Mouse (Mus musculus) skeletal muscle tissue, adult 2 months (tissue): ENCODE measurements around the gene Nampt.
A peak's percentile ranks its signal among the peaks of the same experiment; 100 is the strongest.

Experiments
- DNase-seq: peaks from one replicate; pipeline ENCODE4 v3.0.0-alpha.2; 2012; ENCODE audit warnings: low read depth, low spot score

Gene Nampt

DNA sequence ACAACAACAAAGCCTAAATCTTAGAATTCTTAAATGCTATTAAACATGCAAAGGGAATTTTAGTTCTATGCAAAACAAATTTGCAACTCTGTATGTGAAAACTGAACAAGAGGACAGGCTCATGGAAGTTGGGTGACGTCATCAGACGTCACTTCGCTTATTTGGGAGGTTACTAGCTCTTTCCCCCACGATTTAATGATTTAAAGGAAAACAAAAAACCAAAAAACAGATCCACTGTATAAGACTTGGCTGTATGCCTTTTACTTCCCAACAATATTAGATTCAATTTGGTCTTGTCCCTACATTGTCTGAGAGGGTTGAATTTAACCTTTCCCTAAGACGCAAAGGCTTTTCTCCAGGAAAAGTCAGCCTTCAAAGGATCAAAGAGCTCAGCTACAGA is at the start of gene Nampt:
Gene Nampt (plus strand): TSS at position 130 of the 400 bp plus-strand sequence.
- DNase-seq: peak; percentile 48

DNA sequence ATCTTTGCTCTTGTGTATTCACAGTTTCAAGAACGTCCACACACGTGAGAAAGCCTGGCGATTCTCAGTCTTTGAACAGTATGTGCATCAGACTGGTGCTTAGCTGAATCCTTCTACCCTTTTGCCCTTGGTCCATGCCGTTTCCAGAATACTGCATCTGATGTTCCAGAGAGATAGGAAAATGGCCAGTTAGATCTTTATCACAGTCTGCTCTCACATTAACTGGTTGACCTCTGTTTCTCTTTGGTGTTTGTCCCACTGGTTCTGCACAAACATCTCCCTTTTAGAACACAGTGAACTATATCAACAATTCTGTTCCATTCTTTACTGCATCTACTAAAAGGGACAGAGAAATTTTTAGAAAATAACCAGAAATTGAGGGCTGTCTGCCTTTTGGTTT is 48.6 kb upstream of the Nampt start:
- no peak for DNase-seq

DNA sequence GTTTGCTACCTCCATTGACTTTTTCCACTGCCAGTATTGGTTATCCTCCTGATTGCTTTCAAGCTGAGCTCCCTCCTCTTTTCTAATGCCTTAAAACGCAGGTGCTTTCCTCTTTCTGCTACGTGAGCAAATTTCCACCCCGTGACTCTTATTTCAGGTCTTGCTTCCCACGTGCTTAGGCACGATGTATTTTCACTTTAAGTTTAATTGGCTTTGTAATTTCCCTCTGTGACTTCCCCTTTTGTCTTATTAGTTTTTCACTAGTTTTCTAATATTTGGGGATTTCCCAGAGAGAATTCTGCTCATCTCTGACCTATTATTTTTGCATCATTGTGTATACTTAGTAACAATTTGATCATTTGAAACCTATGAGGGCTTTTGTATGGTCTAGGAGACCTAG is 44.8 kb upstream of the Nampt start:
- no peak for DNase-seq

DNA sequence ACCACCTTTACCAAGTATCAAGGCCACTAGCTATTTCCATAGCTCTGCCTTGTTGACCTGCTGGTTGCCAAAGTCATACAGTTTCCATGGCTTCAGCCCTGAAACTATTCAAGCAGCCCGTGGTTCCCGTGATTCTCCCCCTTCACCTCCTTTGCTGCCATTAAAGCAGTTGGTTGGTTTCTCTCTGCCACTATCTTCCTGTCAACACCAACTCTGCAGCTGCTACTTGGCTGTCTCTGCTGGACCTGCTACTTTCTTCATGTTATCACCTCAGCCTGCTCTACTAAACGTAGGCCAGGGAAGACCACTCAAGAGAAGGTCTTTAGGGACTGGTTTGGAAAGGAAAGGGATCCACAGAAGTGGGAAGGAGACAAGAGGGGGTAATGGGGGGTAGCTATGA is 30.3 kb upstream of the Nampt start:
- DNase-seq: no peak

DNA sequence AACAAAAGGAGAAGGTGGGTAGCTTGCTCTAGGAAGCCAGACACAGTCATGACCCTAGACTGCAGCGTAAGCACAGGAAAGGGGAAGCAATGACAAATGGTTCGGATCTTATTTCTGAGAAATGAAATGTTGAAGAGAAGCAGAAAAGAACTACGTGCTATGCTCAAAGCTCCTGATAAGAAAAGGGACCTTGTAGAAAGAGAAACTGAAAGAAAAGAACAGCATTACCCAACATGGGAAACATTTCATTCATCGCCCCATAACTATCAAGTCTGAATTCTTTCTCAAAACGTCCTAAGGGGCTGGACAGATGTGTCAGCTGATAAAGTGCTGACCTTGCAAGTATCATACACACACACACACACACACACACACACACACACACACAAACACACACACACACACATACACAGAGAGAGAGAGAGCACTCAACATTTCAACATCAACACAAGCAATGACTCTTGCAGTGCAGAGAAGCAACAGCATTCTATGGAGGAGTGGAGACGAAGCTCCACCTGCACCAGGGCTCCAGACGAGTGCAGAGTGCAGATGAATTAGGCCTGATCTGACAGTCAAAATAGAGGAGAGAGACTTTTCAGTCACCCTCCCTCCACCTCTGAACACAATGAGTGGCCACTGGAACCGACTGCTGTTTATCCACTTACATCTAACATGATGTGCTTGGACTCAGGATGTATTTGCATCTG is 23.4 kb upstream of the Nampt start:
- no peak for DNase-seq

DNA sequence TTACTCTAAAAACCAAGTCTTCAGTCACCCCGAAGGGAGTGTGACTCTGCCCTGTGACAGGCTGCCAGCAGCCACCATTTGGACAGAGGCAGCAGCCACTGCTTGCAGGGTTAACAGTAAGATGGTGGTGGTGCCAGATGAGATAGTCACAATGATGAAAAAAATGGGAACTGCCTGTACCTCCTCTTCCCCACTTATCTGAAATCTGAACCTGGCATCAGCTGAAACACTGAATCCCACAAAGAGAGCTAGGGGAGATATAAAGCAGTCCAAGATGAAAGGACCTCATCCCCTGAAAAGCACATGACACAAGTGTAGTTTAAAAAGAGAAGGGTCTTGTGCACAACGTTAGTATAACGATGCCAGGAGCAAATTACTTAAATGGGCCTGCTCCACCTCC is 21.9 kb upstream of the Nampt start:
- DNase-seq: no peak

DNA sequence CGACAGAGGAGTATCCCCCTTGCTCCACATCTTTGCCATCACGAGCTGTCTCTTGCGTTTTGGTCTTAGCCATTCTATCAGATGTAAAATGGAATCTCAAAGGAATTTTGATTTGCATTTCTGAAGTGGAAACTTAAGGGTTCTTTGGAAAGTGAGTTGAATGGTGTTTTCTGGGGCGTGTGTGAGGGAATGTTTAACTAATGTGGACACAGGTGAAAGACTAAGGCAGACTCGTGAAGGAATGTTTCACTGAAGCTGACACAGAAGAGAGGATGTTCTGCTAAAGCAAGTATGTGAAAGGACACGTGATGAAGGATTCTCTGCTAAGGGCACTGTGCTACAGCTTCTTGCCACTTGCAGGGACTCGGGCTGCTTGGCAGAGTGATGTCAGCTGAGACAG is 18.3 kb upstream of the Nampt start:
- DNase-seq: no peak

DNA sequence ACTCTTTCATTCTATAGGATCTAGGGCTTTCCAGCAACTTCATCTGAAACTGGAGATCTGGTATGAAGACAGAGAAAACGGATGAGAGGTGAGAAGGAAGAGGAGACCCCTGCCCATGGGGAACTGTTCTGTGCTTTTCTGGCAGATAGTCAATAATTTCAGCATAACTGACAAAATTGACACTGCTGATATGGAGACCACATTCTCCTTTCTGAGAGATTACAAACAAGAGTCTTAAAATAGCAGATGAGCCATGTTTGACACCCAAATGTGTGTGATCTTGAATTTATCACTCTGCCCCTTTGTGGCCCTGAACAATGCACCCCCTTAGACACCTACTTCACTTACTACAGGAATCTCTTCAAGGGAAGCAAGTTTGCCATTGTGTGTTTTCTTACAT is 13.8 kb upstream of the Nampt start:
- no peak for DNase-seq

DNA sequence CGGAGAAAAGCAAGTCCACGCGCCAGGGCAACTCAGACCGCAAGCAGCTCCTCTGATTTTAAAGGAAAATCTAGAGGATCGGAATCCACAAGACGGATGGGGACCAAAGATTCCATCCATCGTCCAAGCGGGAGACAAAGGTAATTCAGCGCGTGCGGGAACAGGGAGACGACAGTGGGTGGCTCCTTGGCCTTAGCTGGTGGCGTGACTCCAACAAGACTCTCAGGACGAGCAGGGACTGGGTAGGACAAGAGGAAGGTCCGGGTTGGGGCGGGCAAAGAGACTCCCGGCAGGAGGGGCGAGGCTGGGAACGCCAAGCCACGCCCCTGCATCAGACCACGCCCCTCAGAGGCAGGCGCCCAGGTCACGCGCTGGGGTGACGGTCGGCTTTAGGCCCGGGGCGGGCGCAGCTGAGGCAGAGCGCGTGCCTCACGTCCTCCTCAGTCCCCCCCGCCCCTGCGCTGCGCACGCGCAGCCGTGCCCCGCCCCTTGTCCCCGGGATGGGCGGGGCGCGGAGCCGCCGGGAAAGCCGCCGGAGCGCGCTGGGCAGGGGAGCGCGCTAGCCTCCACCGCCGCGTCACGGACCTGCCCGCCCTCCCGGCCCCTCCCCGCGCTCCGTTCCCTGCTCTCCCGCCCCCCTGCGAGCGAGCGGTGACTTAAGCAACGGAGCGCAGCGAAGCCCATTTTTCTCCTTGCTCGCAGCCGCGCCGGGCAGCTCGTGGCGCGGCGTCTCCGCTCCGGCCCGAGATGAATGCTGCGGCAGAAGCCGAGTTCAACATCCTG is 669 bp downstream of the Nampt start:
- DNase-seq: peak; percentile 99

DNA sequence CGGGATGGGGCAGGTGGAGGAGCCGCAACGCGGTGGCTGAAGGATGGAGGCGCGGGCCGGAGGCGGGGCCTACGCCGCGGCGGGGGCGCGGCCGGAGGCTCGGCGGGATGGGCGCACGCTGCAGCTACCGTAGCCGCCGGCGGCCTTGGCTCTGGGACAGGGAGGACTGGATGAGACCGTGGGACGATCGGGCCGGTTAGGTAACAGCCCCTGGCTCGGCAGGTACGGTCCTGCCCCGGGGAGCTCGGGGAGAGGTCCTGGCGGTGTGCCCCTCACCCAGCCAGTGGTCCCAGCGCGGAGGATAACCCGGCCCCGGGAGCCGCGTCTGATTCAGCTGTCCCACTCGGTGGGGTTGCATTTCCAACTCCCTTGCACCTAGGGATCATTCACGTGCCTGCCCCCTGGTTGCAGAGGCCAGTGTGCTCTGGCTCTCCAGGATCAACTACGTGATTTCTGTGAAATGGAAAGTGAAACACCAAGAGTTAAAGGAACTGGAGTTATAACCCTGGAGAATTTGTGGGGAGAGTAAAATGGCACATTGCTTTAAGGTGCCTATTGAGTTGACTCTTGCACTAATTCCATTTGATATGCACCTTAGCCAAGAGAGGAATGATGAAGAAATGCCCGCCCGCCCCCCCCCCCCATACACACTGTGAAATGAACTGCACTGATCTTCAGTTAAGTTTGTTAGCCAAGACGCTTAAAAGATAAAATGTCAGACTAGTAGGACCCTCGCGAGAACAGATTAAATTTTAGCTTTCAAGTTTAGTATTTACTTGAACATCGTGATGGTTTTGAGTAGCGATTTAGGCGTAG is 1.6 kb downstream of the Nampt start:
- peak; percentile 78 for DNase-seq

DNA sequence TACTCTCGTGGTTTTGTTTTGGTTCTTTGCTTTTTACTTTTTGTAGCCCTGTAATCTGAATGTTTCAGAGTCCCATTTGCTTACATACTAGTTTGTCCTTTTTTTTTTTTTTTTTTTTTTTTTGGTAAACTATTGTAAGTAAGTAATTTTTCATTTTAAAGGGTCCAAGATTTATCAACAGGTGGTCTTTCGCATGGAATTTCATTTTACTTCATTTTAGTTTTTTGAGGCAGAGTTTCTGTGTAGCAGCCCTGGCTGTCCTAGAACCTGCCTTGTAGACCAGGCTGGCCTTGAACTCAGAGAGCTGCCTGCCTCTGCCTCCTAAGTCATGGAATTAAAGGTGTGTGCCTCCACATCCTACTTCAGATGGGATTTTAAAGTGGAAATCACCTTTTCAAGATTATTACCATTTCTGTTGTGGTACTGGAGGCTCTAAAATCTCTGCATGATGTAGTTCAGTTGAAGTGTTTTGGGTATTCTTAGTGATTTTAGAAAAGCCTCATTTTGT is 2.2 kb downstream of the Nampt start:
- no peak for DNase-seq

DNA sequence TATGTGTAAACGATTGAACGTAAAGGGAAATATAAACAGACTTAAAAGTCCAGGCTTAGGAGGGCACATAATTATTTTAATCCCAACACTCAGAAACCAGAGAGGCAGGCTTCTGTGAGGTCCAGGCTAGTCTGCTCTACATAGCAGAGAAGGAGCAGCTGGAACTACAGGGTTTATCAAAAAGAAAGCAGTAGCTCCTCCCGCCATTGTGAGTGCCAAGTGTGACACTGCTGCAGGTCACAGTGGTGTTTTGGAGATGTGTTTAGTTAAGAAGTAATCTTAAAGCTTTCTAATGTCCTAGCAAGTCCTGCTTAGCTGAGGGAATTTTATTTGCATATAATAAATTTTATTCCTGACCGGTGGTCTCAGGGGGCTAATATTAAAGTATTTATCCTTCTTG is 2.7 kb downstream of the Nampt start:
- DNase-seq: no peak

DNA sequence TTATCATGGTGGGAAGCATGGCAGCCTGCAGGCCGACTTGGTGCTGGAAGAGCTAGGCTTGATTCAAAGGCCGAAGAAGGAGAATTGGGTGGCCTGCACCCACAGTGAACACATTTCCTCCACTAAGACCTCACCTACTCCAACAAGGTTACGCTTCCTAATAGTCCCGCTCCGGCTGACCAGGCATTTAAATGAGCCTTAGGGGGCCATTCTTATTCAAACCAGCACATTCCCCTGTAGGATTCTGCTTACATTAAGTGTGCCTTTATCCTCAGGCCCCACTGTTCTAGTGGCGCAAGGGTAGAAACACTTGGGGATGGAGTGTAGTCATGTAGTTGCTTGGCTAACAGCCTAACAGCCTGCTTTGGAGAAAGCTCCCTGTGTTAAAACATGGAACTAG is 5.2 kb downstream of the Nampt start:
- DNase-seq: no peak

DNA sequence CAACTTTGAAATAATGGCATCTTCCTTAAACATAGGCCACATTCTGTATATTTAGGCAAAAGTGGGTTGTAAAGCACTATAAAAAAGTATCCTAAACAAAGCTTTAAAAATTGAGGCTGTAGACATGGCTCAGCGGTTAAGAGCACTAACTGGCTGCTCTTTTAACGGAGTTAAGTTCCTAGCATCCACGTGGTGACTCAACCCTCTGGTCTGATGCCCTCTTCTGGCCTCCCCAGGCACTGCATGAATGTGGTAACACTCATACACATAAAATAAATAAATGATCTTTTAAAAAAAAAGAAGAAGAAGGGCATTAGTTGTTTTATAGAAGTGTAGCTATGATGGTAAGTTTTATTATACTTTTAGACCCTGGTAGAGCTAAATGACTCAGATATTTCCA is 7.6 kb downstream of the Nampt start:
- no peak for DNase-seq

DNA sequence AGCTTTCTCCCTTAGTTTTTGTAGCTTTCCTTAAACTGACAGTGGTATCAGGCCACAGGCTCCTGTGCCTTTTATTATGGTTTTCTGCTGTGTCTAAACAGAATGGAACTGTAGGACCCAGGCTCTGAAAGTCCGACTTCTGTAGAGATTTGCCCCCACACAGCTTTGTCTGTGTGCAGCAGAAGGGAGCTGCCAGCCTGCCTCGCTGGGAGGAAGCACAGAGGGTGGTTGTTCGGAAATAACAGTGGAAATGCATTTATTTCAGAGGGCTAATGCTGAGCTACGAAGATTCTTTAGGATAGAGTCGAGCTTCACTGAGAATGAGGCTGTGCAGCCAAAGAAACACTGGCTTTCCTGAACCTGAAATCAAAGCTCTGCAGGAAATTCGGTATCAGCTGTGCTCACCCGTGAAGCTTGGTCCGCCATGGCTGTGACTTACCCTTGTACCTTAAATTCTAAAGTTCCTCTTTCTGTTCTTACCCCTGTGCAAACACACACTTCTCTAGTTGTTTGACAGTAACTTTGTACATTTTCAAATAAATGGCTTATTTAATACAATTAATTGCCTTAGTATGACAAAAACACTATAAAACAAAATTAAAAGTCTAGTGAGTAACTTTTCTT is 8.9 kb downstream of the Nampt start:
- DNase-seq: no peak

DNA sequence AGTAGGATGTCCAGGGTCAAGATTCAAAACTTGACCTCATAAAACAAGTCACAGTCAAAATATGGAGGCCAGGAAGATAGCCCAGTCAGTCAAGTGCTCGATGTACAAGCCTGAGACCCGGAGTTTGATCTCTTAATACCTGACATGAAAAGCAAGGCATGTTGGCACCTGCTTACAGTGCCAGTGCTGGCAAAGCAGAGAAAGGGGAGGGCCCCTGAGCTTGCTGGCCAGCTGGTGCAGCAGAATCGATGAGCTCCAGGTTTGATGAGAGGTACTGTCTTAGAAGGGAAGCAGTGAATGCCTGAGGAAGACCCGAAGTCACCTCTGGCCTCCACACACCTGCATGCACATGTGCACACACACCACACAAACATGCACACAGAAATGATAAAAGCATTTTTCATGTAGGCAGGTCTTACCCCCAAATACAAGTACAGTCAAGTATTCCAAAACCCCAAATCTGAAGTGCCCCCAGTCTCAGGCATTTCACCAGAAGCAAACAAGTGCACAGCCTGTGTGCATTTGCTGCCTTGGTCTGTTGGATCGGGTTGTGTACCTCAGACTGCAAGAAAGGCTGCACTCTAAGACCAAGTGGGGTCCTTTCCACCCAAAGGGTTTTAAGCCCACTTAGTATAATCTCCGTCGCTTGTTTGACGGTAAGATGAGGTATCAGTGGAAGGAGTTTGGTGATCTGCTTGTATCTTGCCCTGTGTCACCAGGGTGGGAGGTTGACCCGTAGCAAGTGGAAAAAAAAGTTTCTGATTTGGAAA is 10.2 kb downstream of the Nampt start:
- no peak for DNase-seq

DNA sequence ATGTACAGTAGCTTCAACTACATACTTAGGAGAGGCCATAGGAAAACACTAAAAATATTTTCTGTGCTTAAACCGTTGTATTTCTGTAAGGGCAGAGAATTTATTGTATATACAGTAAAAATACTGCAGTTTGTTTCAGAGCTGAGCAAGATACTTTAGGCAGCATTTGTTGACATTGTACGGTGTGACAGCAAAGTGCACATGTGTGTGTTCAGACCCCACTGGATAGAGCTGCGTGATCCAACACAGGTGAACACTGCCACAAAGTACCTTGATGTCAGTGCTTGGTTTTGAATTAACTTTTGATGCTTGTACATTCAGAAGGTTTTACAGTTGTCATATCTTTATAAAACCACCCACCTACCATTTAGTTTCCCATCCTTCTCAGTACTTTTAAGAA is 12.7 kb downstream of the Nampt start:
- DNase-seq: no peak

DNA sequence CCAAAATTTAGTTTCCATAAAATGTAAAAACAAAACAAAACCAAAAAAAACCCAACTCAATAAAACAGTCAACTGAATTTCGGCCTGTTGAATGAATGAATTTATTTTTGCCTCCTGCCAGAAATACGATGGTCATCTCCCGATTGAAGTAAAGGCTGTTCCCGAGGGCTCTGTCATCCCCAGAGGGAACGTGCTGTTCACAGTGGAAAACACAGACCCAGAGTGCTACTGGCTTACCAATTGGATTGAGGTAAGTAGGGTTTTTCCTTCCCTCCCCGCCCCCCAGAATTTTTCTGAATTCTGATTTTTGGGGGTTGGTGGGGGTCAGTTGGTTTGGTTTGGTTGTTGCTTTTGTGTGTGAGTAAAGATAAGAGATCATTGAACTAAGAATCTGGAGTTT is 15.4 kb downstream of the Nampt start:
- DNase-seq: no peak

DNA sequence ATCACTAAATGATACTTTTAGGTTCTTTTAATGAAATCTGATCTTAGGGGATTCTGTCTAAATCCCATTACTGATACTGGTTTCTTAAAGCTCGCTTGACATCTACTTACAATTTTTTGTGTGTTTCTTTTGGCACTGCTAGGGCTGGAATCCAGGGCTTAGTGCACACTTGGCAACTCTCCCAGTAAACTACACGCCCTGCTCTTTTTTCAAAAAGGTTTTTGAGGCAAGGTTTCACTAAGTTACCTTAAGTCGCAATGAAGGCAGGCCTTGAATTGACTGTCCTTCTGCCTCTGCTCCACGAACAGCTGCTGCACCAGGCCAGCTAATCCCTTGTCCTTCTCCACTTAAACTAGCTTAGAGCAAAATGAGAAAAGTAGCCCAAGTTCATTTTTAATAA is 15.9 kb downstream of the Nampt start:
- no peak for DNase-seq

DNA sequence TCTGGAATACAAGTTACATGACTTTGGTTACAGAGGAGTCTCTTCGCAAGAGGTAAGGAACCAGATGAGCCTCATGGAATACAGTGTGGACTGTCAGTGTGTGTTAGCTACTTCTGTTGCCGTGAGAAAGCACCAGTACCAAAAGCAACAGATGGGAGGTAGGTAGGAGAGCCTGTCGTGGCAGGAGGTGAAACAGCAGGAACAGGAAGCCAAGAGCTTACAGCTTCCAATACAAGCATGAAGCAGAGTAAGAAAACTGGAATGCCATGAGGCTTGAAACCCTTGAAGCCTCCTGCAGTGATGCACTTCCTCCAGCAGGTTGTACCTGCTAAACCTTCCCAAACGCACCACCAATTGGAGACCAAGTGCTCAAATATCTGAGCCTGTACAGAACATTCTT is 19.1 kb downstream of the Nampt start:
- no peak for DNase-seq

DNA sequence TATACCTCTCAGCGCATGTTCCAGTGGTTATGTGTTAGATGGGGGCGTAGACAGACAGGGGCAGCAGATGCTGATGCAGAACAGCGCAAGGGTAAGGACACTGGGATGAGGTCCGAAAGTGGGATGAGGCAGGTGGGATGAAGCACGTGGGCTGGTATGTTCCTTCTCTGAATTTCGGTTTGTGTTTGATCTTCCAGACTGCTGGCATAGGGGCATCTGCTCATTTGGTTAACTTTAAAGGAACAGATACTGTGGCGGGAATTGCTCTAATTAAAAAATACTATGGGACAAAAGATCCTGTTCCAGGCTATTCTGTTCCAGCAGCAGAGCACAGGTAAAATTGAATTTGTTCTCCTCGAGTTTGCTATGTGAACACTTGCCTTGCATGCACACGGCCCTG is 19.6 kb downstream of the Nampt start:
- DNase-seq: no peak
